Mouse (Mus musculus): ENCODE results near the gene Gm3776.
"Not testable (repeated sequence)": the region's sequence is repeated elsewhere in the genome, so short reads cannot be mapped to it uniquely, and the experiment has no call there.

DNA sequence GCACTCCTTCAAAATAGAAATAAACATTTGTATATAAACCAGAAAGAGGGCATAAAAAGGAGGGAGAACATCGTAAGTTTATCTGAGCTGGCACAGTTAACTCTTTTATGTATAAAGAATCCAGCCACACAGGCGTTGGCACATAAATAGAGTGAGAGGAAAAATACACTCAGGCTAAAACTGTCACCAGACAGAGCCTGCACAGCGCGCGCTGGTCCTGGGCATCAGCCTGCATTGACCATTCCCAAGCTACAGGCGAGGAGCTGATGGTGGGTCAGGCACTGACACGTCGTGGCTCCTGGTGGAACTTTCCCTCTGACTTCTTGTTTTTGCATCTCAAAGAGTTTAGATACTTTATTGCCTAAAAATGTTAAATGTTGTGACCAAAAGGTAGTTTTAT is 35.5 kb downstream of the Gm3776 start:
- TF ChIP-seq ZNF384 (IDR thresholded peaks at IDR 0.05; ENCODE audit: low read depth, low read length); MAFK (IDR thresholded peaks at IDR 0.05; ENCODE audit: insufficient read depth, low read depth, low read length); HCFC1 (IDR thresholded peaks at IDR 0.05; ENCODE audit: borderline replicate concordance, insufficient read depth, low read length); CHD2 (IDR thresholded peaks at IDR 0.05; ENCODE audit: low read depth, low read length): not testable (repeated sequence)

Measured in ES-E14 (cell line).